Mouse (Mus musculus) kidney, postnatal 10 days (tissue): ENCODE data around the gene Syngr2.
A peak's percentile ranks its signal among the peaks of the same experiment; 100 is the strongest.
"Not testable (repeated sequence)": the region's sequence is repeated elsewhere in the genome, so short reads cannot be mapped to it uniquely, and the experiment has no call there.

ENCODE experiments used
- DNase-seq: peaks from one replicate; pipeline ENCODE4 v3.0.0; 2021; ENCODE audit warnings: mixed read lengths

Gene Syngr2

GRCm38 (mm10) chr11:117815850-117816249 lies 6.4 kb downstream of the Syngr2 start:
- DNase-seq = peak; percentile 34

GRCm38 (mm10) chr11:117816389-117816996 lies 7.0 kb downstream of the Syngr2 start:
- no peak for DNase-seq

DNA sequence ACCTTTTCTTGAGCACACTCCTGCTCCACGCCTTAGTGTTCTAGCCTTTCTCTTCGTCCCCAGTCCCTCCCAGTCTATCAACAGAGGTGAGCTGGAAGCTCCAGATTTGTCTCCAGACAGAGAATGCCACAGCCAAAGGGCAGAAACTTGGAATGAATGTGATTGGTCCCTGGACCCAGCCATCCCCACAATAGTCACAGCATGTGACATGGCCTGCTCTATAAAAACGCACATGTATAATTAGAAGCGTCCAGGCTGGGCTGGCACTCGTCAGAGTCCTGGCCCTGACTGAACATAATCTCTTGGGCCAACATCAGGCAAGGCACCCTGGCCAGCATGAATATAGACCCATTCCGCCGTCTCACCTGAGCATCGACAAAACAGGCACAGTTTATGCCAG lies 9.6 kb downstream of the Syngr2 start:
- no peak for DNase-seq

- DNase-seq = no peak
Measured at GRCm38 (mm10) chr11:117820173-117820572, 10.7 kb downstream of the Syngr2 start.

DNA sequence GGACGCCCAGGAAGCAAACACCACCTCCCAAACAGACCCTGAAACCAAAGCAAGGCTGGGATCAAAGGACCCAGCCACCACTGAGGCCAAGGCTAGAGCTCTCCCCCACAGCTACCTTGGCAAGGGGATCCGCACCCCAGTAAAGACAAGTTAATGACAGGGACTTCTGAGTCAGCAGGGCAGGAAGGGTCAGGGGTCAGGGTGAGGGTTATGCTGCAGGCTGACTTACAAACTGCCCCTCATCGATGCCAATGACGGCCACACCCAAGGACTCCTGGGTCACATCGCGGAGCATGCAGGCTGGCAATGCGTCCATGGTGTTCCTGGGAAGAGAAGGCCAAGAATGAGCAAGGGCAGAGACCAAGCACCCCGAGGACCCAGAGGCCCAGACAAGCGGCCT lies 12.4 kb downstream of the Syngr2 start:
- no peak for DNase-seq

GRCm38 (mm10) chr11:117822728-117823241 lies 13.3 kb downstream of the Syngr2 start:
- peak; percentile 70 for DNase-seq

- no peak for DNase-seq
Measured at GRCm38 (mm10) chr11:117823411-117823810, 13.9 kb downstream of the Syngr2 start.

- DNase-seq = peak; percentile 89
Measured at GRCm38 (mm10) chr11:117824060-117824969, 14.8 kb downstream of the Syngr2 start.

- DNase-seq = peak; percentile 90
Measured at GRCm38 (mm10) chr11:117825333-117826101, 16.0 kb downstream of the Syngr2 start, which contains the start of the genes Afmid and Tk1. Gene Afmid (plus strand): TSS chr11:117825924. Gene Tk1 (minus strand): TSS chr11:117826092.

GRCm38 (mm10) chr11:117826164-117826563 lies 16.7 kb downstream of the Syngr2 start:
- DNase-seq = no peak

DNA sequence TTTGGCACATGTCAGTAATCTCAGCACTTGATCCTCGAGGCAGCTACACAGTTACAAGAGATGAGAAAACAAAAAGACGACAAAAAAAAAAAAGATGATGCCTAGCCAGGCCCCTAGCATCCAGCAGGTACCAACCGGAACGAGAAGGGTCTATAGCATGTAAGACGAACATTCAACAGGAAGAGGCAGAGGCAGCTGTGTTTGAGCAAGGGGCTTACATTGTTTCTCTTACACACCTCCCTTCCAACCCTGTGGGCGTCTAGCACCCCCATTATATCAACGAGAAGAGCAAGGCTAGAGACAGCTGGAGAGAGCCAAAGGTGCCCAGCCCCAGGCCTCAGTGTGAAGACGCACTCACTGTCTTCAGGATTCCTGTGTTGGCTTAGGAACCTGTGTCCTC lies 17.4 kb downstream of the Syngr2 start:
- no peak for DNase-seq

- no peak for DNase-seq
Measured at GRCm38 (mm10) chr11:117827386-117827785, 17.9 kb downstream of the Syngr2 start.

GRCm38 (mm10) chr11:117828149-117828887 lies 18.9 kb downstream of the Syngr2 start:
- peak; percentile 80 for DNase-seq

- DNase-seq = peak; percentile 72
Measured at GRCm38 (mm10) chr11:117828888-117829604, 19.6 kb downstream of the Syngr2 start.

GRCm38 (mm10) chr11:117829671-117830215 lies 20.3 kb downstream of the Syngr2 start:
- peak; percentile 92 for DNase-seq

GRCm38 (mm10) chr11:117830401-117830800 lies 20.9 kb downstream of the Syngr2 start:
- DNase-seq = no peak

DNA sequence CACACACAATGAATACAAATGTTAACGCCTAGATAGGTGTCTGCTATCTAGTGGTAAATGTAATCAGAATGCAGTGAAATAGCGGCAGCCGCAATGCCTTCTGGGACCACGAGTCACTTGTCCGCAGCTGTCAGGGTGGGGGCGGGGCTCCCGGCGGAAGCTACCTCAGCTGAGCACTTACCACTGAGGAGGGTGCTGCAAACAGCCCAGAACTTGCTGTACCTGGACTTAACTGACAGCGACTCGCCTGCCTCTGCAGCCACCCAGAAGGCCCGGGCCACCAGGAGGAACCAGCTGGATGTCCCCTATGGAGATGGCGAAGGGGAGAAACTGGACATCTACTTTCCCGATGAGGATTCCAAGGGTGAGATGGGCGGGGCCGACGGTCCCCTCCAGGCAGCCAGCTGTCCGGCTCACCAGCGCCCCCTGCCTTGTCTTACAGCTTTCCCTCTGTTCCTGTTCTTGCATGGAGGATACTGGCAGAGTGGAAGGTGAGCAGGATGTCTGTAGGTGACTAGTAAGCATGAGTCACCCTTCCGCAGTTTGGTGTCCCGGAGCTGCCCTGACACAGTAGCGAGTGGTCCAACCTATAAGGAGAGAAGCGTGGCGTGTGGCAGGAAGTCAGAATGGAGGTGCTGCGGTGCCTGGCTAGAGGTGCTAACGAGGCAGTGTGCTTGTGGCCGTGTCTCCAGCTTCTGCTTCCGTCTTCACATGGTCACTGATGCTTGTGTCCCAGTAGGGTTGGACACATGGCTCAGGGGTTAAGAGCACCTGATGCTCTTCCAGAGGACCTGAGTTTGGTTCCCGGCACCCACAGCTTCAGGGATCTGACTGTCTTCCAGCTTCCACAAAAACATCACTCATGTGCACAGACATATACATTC lies 22.9 kb downstream of the Syngr2 start:
- peak; percentile 85 for DNase-seq

DNA sequence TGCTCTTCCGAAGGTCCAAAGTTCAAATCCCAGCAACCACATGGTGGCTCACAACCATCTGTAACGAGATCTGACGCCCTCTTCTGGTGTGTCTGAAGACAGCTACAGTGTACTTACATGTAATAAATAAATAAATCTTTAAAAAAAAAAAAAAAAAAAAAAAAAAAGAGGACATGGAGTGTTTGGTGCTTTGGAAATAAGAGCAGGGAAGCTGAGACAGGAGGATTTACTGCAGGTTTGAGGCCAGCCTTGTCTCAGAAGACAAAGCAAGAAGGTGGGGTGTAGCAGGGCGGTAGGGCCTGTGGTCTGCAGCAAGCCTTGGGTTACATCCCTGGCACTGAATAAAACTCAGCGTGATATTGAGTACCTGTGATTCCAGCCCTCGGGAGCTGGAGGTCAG lies 24.0 kb downstream of the Syngr2 start:
- not testable (repeated sequence) for DNase-seq

GRCm38 (mm10) chr11:117834086-117834485 lies 24.6 kb downstream of the Syngr2 start:
- peak; percentile 51 for DNase-seq

GRCm38 (mm10) chr11:117836306-117836705 lies 26.8 kb downstream of the Syngr2 start:
- peak; percentile 56 for DNase-seq
